Mouse (Mus musculus) B cell, adult (primary cell): Measurements from ENCODE around the gene Rhox12. TPM values are rescaled to one million over a fixed set of nuclear protein-coding genes. Genes with fewer than 3 reads are reported as not detected.

Experiments
- total RNA-seq: library from RNA; stranded (reverse); gene quantifications from 4 replicates; pipeline ENCODE4 v1.2.4, GENCODE M21; 2023; ENCODE audit not compliant: inconsistent age

Gene Rhox12
- not detected in 4 replicates for total RNA-seq

DNA sequence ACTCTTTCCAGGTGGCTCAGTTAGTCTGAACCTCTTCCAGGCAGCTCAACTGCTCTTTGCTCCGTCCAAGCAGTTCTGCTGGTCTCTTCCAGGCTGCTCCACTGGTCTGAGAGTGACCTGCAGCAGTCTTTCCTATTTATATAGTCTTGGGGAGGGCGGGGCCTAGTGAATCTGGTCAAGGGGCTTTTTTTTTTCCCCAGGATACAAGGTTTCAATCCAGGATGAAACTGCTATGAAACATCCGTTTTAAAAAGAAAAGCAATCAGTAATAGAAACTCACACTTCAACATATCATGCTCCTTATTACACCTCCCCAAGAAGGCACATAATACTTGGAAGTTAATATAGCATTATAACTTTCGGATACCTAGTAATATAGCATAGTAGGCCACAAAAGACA lies at the start of gene Rhox12:
Gene Rhox12 (minus strand): TSS at position 101 of the 400 bp plus-strand sequence.

DNA sequence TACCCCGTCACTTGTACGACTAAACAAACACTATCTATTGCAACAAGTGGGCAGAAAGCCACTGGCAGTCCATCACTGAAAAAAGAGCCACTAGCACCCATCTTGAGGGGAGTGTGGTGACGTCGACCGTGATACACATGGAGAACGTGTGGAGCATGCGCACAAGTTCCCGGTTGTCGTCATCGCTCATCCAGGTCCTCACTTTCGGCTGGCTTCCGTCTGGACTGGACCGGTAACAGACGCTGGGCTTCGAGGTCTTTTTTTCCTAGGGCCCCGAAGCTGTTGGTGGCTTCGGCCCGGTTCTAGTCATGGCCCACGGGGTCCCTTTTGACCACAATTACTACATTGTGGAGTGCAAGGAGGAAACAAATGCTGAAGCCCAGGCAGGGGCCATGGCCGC lies 10.3 kb upstream of the Rhox12 start, which contains the start of gene Rhox13:
Gene Rhox13 (plus strand): TSS at position 238 of the 400 bp plus-strand sequence.

DNA sequence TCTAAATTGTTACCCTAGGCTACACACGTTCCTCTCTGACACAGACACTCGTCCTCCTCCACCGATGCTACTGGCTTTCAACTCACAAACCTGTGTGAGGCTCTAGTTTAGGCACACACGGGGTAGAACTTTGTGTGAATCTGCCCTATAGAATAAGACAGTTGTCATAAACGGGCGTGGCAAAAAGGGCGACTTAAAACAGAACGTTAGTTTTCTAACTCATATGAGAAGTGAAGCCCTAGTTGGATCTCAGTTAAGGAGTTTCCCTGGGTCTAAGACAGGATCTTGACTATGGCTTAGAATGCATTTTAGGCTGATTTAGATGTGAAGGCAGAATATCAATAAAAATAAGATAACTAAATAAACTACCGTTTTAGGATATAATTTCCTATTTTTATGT lies 25.7 kb downstream of the Rhox12 start, which contains the start of gene Rhox11:
Gene Rhox11 (minus strand): TSS at position 101 of the 400 bp plus-strand sequence.

DNA sequence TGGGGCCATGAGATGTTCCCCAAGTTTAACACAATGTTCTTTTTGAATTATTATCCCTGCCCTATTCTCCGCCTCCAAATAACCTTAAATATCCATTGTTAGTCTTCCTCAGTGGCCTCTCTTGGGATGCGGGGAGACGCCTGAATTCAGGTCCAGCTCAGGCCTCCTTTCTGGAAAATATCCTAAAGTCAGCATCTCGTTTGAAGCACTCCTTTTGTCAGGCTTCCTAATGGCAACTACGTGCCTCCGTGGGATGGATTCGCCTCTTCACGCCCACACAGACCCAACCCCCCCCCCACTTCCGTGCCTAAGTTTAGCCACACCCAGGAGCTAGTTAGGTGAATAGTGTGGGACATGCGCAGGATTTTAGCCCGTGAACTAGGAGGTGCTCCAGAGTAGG lies 44.5 kb downstream of the Rhox12 start, which contains the start of gene Rhox10:
Gene Rhox10 (plus strand): TSS at position 301 of the 400 bp plus-strand sequence.

Other genes with a start within 250 kb of the Rhox12 start
- gene Rhox8, start 232.0 kb downstream of the Rhox12 start, total RNA-seq = not detected in 4 replicates
- gene Rhox7b, start 213.7 kb downstream of the Rhox12 start, total RNA-seq = not detected in 4 replicates
- gene Rhox9, start 209.1 kb downstream of the Rhox12 start, total RNA-seq = not detected in 4 replicates
- gene Btg1-ps1, start 92.1 kb downstream of the Rhox12 start, total RNA-seq = not detected in 4 replicates
- not detected in 4 replicates for gene Btg1-ps2, start 67.8 kb downstream of the Rhox12 start, total RNA-seq
- not detected in 4 replicates for gene Rhox10, start 44.4 kb downstream of the Rhox12 start, total RNA-seq
- gene Rhox11, start 25.8 kb downstream of the Rhox12 start, total RNA-seq = not detected in 4 replicates
- not detected in 4 replicates for gene Rhox13, start 10.3 kb upstream of the Rhox12 start, total RNA-seq
- gene Zbtb33, start 78.9 kb upstream of the Rhox12 start, total RNA-seq = 33.4 to 35.9 TPM (median 35.2 TPM) in 4 replicates
- gene Tmem255a, start 141.5 kb upstream of the Rhox12 start, total RNA-seq = 0.15 to 0.24 TPM (median 0.16 TPM) in 4 replicates
- not detected in 4 replicates for gene Atp1b4, start 205.3 kb upstream of the Rhox12 start, total RNA-seq